Mouse (Mus musculus): ENCODE results near the gene Hnrnpa2b1.

Gene Hnrnpa2b1

GRCm38 (mm10) chr6:51417306-51417936 is 52.3 kb downstream of the Hnrnpa2b1 start:
- DNase-seq (ENCODE audit: low spot score in 2 of 2): no peak

GRCm38 (mm10) chr6:51416433-51416832 is 53.3 kb downstream of the Hnrnpa2b1 start:
- no peak for DNase-seq (ENCODE audit: low spot score in 2 of 2)

Measured in cerebellum, postnatal 4 days (tissue).